Mouse (Mus musculus): ENCODE measurements around the gene Nkain1. TPM values are rescaled to one million over a fixed set of nuclear protein-coding genes. Genes with fewer than 3 reads are reported as not detected.

Nkain1 gene
- polyA plus RNA-seq, 1 experiment = 14.8 TPM

- DNase-seq = peak; percentile 97
- TF ChIP-seq POLR2A (IDR thresholded peaks at IDR 0.05; ENCODE audit: borderline replicate concordance, extremely low read depth, low read depth, low read length) (no peak), CTCF (IDR thresholded peaks at IDR 0.05; ENCODE audit: insufficient read depth, low read length) (no peak)
- 2% methylated on average over 39 of the region's 40 CpGs for WGBS
- Histone ChIP-seq H3K4me3 (replicated peaks; ENCODE audit: extremely low read depth, low read depth, low read length) (peak overlapping the region; percentile 77), H3K4me1 (ENCODE audit: control insufficient read depth, insufficient read depth, low read length) (no peaks in the 10 kb centered on the region)
Measured at GRCm38 (mm10) chr4:130519567-130520481, 54.1 kb downstream of the Nkain1 start.

DNA sequence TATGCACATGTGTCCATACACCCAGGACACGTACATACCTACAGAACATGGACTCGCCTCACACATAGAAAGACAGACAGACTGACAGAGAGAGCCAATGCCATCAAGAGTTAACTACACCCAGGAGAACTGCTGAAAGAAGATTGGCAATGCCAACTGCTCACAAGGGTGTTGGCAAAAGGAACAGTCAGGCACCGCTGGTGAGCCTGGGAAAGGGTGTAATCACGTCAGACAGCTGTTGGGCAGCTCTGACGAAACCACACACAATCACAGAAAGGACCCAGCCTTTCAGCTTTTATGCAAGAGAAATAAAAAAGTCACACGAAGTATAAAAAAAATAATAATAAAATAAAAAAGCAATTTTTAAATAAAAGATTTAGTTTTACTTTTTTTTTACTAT, 57.5 kb downstream of the Nkain1 start:
- 77% methylated on average over 6 of the region's 6 CpGs for WGBS
- no peak for DNase-seq

More for the DNA sequence above, 57.5 kb downstream of the Nkain1 start:
- TF ChIP-seq CTCF (IDR thresholded peaks at IDR 0.05; ENCODE audit: insufficient read depth, low read length) (no peak), POLR2A (IDR thresholded peaks at IDR 0.05; ENCODE audit: borderline replicate concordance, extremely low read depth, low read depth, low read length) (no peak)
- no peaks in the 10 kb centered on the region for H3K4me1 ChIP-seq (ENCODE audit: control insufficient read depth, insufficient read depth, low read length)
- H3K4me3 ChIP-seq (replicated peaks; ENCODE audit: extremely low read depth, low read depth, low read length) = no peak overlapping the region

Other genes with a start within 250 kb of the Nkain1 start
- 17.3 and 18.2 TPM in 2 replicates for gene Zcchc17, start 214.2 kb downstream of the Nkain1 start, polyA plus RNA-seq (2012; rRNA removed)
- gene Snrnp40, start 214.0 kb downstream of the Nkain1 start, polyA plus RNA-seq (2012; rRNA removed) = 18.1 and 26.2 TPM in 2 replicates
- gene Pum1, start 89.1 kb upstream of the Nkain1 start, polyA plus RNA-seq (2012; rRNA removed) = 54.7 and 57.0 TPM in 2 replicates
- 113 and 146 TPM in 2 replicates for gene Sdc3, start 218.4 kb upstream of the Nkain1 start, polyA plus RNA-seq (2012; rRNA removed)

All from lung, adult 2 months (tissue).